Mouse (Mus musculus) ovary, postnatal 36 days (tissue): ENCODE measurements around the gene 6430531B16Rik.

ENCODE experiments used
- DNase-seq: peaks from one replicate; pipeline ENCODE4 v3.0.0; 2022; ENCODE audit warnings: low spot score, mixed read lengths

Gene 6430531B16Rik

GRCm38 (mm10) chr7:139937138-139937537, 41.4 kb downstream of the 6430531B16Rik start:
- no peak for DNase-seq

- no peak for DNase-seq
Observed at GRCm38 (mm10) chr7:139936705-139937104, 41.9 kb downstream of the 6430531B16Rik start.

GRCm38 (mm10) chr7:139930732-139931131, 47.8 kb downstream of the 6430531B16Rik start:
- DNase-seq = peak; percentile 51
